Comparison of ENCODE assay signal across 10 mouse cellular contexts in the genomic region with DNA sequence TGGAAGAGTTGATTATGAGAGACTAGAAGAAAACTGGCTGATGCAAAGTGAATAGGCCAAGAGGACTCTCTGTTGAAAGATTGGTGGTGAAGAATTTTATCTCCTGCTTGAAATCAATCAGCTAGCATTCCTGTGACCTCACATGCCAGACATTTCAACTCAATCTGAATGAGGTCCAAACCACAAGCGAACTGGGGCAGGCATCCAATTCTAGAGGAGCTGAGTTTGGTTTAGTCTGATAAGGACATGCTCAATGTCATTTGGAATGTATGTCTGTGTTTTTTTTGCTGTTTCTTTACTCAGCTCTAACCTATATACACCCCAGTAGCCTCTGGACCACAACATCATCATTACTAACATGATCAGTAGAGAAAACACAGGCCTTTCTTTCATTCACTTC.
DNase-seq lines count a peak whose midpoint lies in the region; ATAC-seq lines count a peak whose summit lies in the region.
"Had no signal": no experiment of that assay in that cellular context is flagged by ENCODE, and none has a peak within 500 bp of the region (broad histone marks: within the 10 kb centered on the region; RNA-seq: fewer than 3 reads in every experiment).

No protein-coding gene starts in this region.

- DNase-seq in cerebellum, postnatal 10 days: peak; percentile 49 to 52
- DNase-seq in cerebellum, adult 8-10 months: no peak
- DNase-seq in ovary, adult 18-20 months (ENCODE audit: low spot score): peak; percentile 57
- DNase-seq in ovary, postnatal 36 days (ENCODE audit: low spot score): no peak
- peak; percentile 49 to 62 for DNase-seq in heart, postnatal 10 days
- DNase-seq in thymus, postnatal 14 days: no peak
- no peak for DNase-seq in embryo, embryonic 10.5 days (ENCODE audit: low spot score)
- DNase-seq: thymus, adult 2 months had no signal

- intact Hi-C loops in heart, postnatal 10 days (cut with DNase I): loop anchor here (5.0 to 10.0 kb wide), 2 partner anchors 101 to 478 kb away; no protein-coding TSS in a partner anchor

- ATAC-seq in megakaryocyte progenitor cell, adult 5-6 weeks (replicated peaks; ENCODE audit: poor library complexity): peak; percentile 46
- ATAC-seq: forebrain, embryonic 14.5 days had no signal

Comparison
In these comparisons a context has a peak if more than half of its experiments do, and no peak if none do; other contexts are left out.
1. DNase-seq: peak in cerebellum, postnatal 10 days (2 of 2), ovary, adult 18-20 months (single experiment) and heart, postnatal 10 days (2 of 2); none in cerebellum, adult 8-10 months (single experiment), ovary, postnatal 36 days (single experiment), thymus, postnatal 14 days (single experiment) and embryo, embryonic 10.5 days (single experiment).